Mouse (Mus musculus): ENCODE data around the gene Trip4.

The Trip4 gene

GRCm38 (mm10) chr9:65833640-65834039, 75.0 kb downstream of the Trip4 start:
- DNase-seq, result no peak

- no peak for DNase-seq
Measured at GRCm38 (mm10) chr9:65833230-65833629, 75.4 kb downstream of the Trip4 start.

- DNase-seq, result no peak
Measured at GRCm38 (mm10) chr9:65832041-65832440, 76.6 kb downstream of the Trip4 start.

GRCm38 (mm10) chr9:65831164-65831563, 77.4 kb downstream of the Trip4 start:
- no peak for DNase-seq

GRCm38 (mm10) chr9:65830255-65830654, 78.3 kb downstream of the Trip4 start:
- no peak for DNase-seq

- no peak for DNase-seq
Measured at GRCm38 (mm10) chr9:65829410-65829809, 79.2 kb downstream of the Trip4 start.

GRCm38 (mm10) chr9:65828511-65828910, 80.1 kb downstream of the Trip4 start:
- DNase-seq, result no peak

GRCm38 (mm10) chr9:65828016-65828403, 80.6 kb downstream of the Trip4 start:
- DNase-seq, result peak in 1 of 2 experiments; percentile 25

GRCm38 (mm10) chr9:65827344-65828015, 81.1 kb downstream of the Trip4 start, which contains the start of gene Zfp609:
Gene Zfp609, minus strand, starts transcription at chr9:65827564.
- DNase-seq, result peak; percentile 99

GRCm38 (mm10) chr9:65826588-65827343, 81.8 kb downstream of the Trip4 start:
- DNase-seq, result peak; percentile 40 to 69

- peak in 1 of 2 experiments; percentile 30 for DNase-seq
Measured at GRCm38 (mm10) chr9:65826226-65826587, 82.4 kb downstream of the Trip4 start.

GRCm38 (mm10) chr9:65823716-65824462, 84.7 kb downstream of the Trip4 start:
- DNase-seq, result peak; percentile 39 to 58

GRCm38 (mm10) chr9:65822011-65822410, 86.6 kb downstream of the Trip4 start:
- DNase-seq, result no peak

GRCm38 (mm10) chr9:65820301-65820700, 88.3 kb downstream of the Trip4 start:
- no peak for DNase-seq

- no peak for DNase-seq
Measured at GRCm38 (mm10) chr9:65818402-65818801, 90.2 kb downstream of the Trip4 start.

- DNase-seq, result no peak
Measured at GRCm38 (mm10) chr9:65812841-65813240, 95.8 kb downstream of the Trip4 start.

- DNase-seq, result no peak
Measured at GRCm38 (mm10) chr9:65811784-65812183, 96.8 kb downstream of the Trip4 start.

GRCm38 (mm10) chr9:65807818-65808217, 100.8 kb downstream of the Trip4 start:
- peak; percentile 47 to 52 for DNase-seq

GRCm38 (mm10) chr9:65807251-65807650, 101.3 kb downstream of the Trip4 start:
- peak; percentile 47 to 65 for DNase-seq

- DNase-seq, result peak; percentile 25 to 47
Measured at GRCm38 (mm10) chr9:65799770-65800169, 108.8 kb downstream of the Trip4 start.

GRCm38 (mm10) chr9:65795651-65796050, 112.9 kb downstream of the Trip4 start:
- no peak for DNase-seq

- no peak for DNase-seq
Measured at GRCm38 (mm10) chr9:65794313-65794712, 114.3 kb downstream of the Trip4 start.

- no peak for DNase-seq
Measured at GRCm38 (mm10) chr9:65793506-65793905, 115.1 kb downstream of the Trip4 start.

GRCm38 (mm10) chr9:65793086-65793485, 115.5 kb downstream of the Trip4 start:
- no peak for DNase-seq

All from cerebellum, postnatal 25 days (tissue).